Mouse (Mus musculus): ENCODE measurements around the gene 1110004F10Rik. TPM values are rescaled to one million over a fixed set of nuclear protein-coding genes. Genes with fewer than 3 reads are reported as not detected.

The 1110004F10Rik gene
- polyA plus RNA-seq, 1 experiment from 2014 or later = 342 TPM

DNA sequence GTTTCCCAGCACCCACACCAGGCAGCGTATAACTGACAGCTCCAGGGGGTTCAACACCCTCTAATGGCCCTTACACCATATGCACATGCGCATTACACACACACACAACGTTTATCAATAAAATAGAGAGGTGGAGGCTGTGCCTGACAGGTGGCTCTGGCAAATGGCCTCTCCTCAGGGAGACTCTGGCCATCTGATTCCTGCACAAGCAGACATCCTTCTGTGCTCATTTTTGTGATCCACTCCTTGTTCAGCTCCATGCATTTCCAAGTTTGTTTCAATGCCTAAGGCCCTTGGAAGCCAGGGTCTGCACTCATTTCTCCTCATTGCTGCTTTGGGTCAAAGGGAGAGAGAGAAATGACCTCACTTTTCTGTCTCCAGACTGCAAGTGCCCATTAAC, 71.5 kb downstream of the 1110004F10Rik start:
- H3K27me3 ChIP-seq = no peaks in the 10 kb centered on the region
- no peaks in the 10 kb centered on the region for H3K9me3 ChIP-seq
- H3K9ac ChIP-seq = no peak overlapping the region
- ATAC-seq (ENCODE audit: low FRiP score) = no peak
- peaks cover 16% of the 10 kb centered on the region for H3K36me3 ChIP-seq (replicated peaks)
- no peak overlapping the region for H3K4me3 ChIP-seq (replicated peaks)
- H3K4me1 ChIP-seq = no peaks in the 10 kb centered on the region
- no peak overlapping the region for H3K4me2 ChIP-seq
- no peak overlapping the region for H3K27ac ChIP-seq
- 84% methylated on average over 3 of the region's 3 CpGs for WGBS

DNA sequence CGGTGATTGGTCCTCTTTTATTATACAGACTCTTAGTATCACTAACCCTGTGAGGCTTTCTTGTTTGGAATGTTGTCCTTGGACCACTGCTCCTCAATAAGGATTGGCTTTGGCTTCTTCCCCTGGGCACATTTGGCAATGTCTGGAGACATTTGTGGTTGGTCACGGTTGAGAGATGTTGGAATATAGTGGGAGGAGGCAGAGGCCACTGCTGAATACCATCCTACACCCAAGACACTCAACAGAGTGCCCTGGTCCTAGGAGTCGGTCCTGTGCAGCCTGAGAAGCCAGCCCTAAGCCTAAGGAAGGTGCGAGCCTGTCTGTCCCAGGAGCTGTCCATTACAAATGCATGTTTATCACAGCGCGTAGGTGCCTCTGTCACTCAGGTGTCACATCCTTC, 72.3 kb downstream of the 1110004F10Rik start:
- no peaks in the 10 kb centered on the region for H3K4me1 ChIP-seq
- no peaks in the 10 kb centered on the region for H3K27me3 ChIP-seq
- no peak overlapping the region for H3K9ac ChIP-seq
- peaks cover 7% of the 10 kb centered on the region; the same call in 1 of the 2 replicates for H3K36me3 ChIP-seq (replicated peaks)
- H3K9me3 ChIP-seq = no peaks in the 10 kb centered on the region
- WGBS = 90% methylated on average over 6 of the region's 6 CpGs
- no peak overlapping the region for H3K4me2 ChIP-seq
- no peak for ATAC-seq (ENCODE audit: low FRiP score)
- no peak overlapping the region for H3K4me3 ChIP-seq (replicated peaks)
- no peak overlapping the region for H3K27ac ChIP-seq

DNA sequence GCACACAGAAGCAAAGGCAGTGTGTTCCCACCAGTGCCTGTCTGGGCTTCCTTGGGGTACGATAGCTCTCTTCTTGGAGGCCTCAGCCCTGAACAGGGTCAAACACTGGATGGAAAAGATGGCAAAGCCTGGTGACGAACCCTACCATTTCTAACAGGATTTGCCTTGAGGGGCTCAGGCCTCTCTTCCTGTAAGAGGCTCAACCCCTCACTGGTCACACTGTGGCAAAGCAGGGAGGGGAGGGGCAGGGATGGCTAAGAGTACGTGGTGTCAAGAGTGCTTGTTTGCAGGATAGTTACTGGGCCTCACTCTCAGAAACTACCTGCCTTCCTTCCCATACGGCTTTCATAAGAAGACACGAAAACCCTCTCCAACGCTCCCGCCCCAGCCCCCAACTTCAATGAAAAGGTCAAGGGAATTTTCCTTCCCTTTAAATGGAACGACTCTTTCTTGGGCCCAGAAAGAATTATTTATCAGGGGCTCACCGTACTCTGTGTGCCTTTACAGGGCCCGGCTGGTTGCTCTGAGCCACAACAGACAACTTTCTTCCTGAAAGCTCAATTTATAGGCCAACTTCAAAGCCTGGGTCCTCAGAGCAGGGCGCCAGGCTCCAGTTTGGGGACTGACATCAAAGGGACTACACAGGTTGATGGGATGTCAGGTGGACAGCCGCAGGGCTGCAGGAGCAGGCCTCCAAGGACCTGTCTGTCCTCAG, 76.2 kb downstream of the 1110004F10Rik start:
- Histone ChIP-seq H3K4me1 (peaks cover 4% of the 10 kb centered on the region; the same call in 1 of the 2 replicates), H3K9ac (no peak overlapping the region), H3K4me3 (replicated peaks) (no peak overlapping the region), H3K4me2 (no peak overlapping the region), H3K9me3 (no peaks in the 10 kb centered on the region), H3K36me3 (replicated peaks) (no peaks in the 10 kb centered on the region), H3K27me3 (no peaks in the 10 kb centered on the region), H3K27ac (no peak overlapping the region)
- ATAC-seq (ENCODE audit: low FRiP score) = no peak
- WGBS = 76% methylated on average over 12 of the region's 12 CpGs

DNA sequence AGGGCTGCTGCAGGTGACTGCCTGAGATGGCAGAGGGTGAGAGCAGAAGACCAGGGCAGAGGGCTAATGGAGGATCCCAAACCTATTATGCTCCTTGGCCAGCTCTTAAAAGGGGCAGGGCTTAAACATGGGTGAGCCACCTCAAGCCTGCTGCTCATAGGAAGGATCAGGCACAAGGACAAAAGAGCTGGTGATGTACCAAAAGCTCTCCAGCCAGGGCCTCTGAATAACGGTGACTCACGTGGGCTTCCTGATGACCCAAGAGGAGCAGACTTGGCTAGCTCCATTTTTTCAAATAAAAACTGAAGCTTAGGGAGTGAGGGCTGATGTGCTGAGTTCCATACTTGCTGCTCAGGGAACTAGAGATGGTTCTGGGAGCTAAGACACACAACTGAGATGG, 76.8 kb downstream of the 1110004F10Rik start:
- no peaks in the 10 kb centered on the region for H3K27me3 ChIP-seq
- WGBS = 70% methylated on average over 2 of the region's 2 CpGs
- H3K36me3 ChIP-seq (replicated peaks) = no peaks in the 10 kb centered on the region
- no peak overlapping the region for H3K4me2 ChIP-seq
- H3K9ac ChIP-seq = no peak overlapping the region
- H3K4me3 ChIP-seq (replicated peaks) = no peak overlapping the region
- H3K27ac ChIP-seq = no peak overlapping the region
- no peaks in the 10 kb centered on the region for H3K9me3 ChIP-seq
- peaks cover 8% of the 10 kb centered on the region for H3K4me1 ChIP-seq
- ATAC-seq (ENCODE audit: low FRiP score) = no peak

DNA sequence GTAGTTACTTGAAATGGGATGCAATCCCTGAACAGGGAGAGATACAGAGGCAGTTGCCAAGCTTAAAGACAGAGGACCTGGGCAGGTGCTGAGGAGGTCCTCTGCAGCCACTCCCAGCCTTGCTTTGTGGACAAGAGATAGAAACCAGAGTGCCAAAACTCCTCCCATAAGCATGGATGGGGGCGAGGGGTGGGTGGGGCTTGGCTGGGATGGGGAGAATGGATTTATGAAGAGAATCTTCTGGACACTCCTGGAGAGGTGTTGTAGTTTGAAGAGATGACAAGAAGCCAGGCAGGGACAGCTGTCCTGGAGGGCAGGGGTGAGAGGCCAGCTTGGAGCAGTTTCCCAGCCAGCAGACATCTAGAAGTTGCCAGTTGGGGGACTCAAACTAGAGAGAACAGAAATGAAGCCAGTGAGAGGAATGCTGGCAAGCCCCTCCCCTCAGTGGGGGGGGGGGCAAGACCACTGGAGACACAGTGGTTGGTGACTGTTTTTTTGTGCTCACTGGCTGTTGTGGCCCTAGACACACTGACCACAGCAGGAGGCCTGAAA, 80.2 kb downstream of the 1110004F10Rik start:
- H3K9me3 ChIP-seq = no peaks in the 10 kb centered on the region
- 68% methylated on average over 1 of the region's 1 CpGs for WGBS
- peaks cover 36% of the 10 kb centered on the region for H3K4me1 ChIP-seq
- no peak overlapping the region for H3K4me3 ChIP-seq (replicated peaks)
- H3K36me3 ChIP-seq (replicated peaks) = 0 out of 2 replicates have a peak, but pooled peaks cover 5% of the 10 kb centered on the region
- no peak for ATAC-seq (ENCODE audit: low FRiP score)
- H3K27ac ChIP-seq = no peak overlapping the region
- H3K9ac ChIP-seq = no peak overlapping the region
- no peak overlapping the region for H3K4me2 ChIP-seq
- no peaks in the 10 kb centered on the region for H3K27me3 ChIP-seq

DNA sequence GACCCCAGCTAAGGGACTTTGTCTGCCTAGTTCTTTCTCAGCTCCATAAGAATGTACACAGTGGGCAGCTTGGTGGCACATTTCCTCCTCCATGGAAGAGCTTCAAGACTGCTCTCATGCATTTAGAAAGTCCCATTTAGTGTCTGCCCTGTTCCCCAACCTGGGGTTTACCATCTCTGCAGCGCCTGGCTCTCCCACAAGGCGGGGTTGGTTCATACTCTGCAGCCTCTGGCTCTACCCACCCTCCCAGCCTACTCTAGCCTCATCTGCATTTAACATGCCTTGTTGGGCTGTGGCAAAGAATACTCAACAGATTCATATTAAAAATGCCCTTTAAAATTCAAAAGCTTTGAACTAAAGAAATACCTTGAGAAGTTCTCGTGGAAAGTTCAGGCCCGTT, 81.5 kb downstream of the 1110004F10Rik start:
- Histone ChIP-seq H3K27ac (peak overlapping the region; percentile 50; the same call in 1 of the 2 replicates), H3K9me3 (no peaks in the 10 kb centered on the region), H3K36me3 (replicated peaks) (peaks cover 10% of the 10 kb centered on the region; the same call in 1 of the 2 replicates), H3K4me3 (replicated peaks) (no peak overlapping the region), H3K9ac (no peak overlapping the region), H3K4me2 (no peak overlapping the region), H3K4me1 (peaks cover 36% of the 10 kb centered on the region), H3K27me3 (no peaks in the 10 kb centered on the region)
- WGBS = 53% methylated on average over 4 of the region's 4 CpGs
- ATAC-seq (ENCODE audit: low FRiP score) = no peak

DNA sequence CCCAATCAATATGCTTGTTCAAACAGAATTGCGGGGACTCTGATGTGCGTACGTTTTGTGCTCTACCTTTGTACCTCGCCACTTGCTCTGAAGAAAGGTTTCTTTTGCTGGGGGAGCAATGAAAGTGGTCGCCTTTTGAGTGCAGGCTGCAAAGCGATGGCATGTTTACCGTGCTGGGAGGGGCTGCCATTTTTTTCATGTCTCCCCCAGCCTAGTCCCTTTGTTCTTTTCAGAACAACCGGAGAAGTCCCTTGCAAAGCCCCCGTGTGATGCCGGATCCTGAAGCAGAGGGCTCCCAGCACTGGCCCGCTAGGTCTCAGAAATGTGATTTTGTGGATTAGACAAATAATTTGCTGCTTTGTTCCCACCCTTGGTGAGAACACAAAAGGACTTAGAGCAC, 82.0 kb downstream of the 1110004F10Rik start:
- H3K9ac ChIP-seq = no peak overlapping the region
- WGBS = 11% methylated on average over 11 of the region's 11 CpGs
- peaks cover 10% of the 10 kb centered on the region; the same call in 1 of the 2 replicates for H3K36me3 ChIP-seq (replicated peaks)
- no peaks in the 10 kb centered on the region for H3K9me3 ChIP-seq
- H3K4me2 ChIP-seq = no peak overlapping the region
- no peak overlapping the region for H3K4me3 ChIP-seq (replicated peaks)
- no peaks in the 10 kb centered on the region for H3K27me3 ChIP-seq
- peak overlapping the region; percentile 50 for H3K27ac ChIP-seq
- peaks cover 36% of the 10 kb centered on the region for H3K4me1 ChIP-seq
- no peak for ATAC-seq (ENCODE audit: low FRiP score)

DNA sequence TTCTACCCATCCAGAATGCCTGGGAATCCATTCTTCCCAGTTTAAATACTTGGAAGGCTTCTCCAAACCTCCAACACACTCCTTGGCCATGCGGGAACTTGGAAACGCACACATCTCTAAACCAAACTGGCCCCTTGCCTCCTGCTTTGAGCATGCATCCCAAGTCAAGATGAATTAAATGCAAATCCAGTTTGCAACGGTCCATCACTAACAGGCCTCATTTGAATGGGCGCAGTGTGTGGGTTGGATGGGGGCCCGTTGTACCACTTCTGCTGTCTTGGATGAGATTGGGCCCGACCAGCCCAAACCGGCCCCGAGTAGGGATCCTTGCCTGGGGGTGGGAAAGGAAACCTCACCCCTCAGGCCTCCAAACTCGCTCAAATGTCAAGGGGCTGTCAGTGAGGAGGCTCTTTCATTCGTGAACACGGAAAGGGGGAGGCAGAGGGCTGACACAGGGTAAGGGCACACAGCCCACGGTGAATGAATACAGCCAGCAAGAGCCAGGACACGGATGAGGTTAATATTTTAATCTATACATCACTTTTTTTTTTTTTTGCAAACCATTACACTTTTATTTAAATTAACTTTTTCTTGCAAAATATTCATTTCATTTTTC, 83.9 kb downstream of the 1110004F10Rik start:
- Histone ChIP-seq H3K27ac (no peak overlapping the region), H3K9ac (no peak overlapping the region), H3K9me3 (no peaks in the 10 kb centered on the region), H3K4me3 (replicated peaks) (no peak overlapping the region), H3K36me3 (replicated peaks) (peaks cover 19% of the 10 kb centered on the region; the same call in 1 of the 2 replicates), H3K27me3 (no peaks in the 10 kb centered on the region), H3K4me2 (no peak overlapping the region), H3K4me1 (peaks cover 36% of the 10 kb centered on the region)
- 54% methylated on average over 13 of the region's 13 CpGs for WGBS
- no peak for ATAC-seq (ENCODE audit: low FRiP score)

DNA sequence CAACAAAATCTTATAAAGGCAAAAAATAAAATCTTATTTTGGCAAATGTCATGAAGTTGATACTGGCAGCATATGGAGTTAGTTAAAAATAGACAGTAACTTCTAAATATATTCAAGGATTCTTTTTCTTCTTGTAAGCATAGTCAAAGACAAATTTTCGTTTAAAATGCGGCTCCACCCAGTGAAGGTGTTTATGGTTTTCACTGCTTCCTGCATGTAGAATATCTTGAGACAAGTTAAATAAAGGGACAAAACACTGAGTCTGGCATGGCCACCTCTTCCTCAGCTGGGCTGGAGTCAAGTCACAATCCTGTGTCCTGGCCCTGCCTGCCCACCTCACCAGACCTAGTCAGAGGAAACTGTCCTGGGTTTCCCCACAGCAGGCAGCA, 84.4 kb downstream of the 1110004F10Rik start:
- peaks cover 24% of the 10 kb centered on the region; the same call in 1 of the 2 replicates for H3K36me3 ChIP-seq (replicated peaks)
- 86% methylated on average over 2 of the region's 2 CpGs for WGBS
- no peak overlapping the region for H3K4me2 ChIP-seq
- no peaks in the 10 kb centered on the region for H3K9me3 ChIP-seq
- peaks cover 36% of the 10 kb centered on the region for H3K4me1 ChIP-seq
- no peak for ATAC-seq (ENCODE audit: low FRiP score)
- no peak overlapping the region for H3K4me3 ChIP-seq (replicated peaks)
- no peaks in the 10 kb centered on the region for H3K27me3 ChIP-seq
- no peak overlapping the region for H3K9ac ChIP-seq
- H3K27ac ChIP-seq = no peak overlapping the region

DNA sequence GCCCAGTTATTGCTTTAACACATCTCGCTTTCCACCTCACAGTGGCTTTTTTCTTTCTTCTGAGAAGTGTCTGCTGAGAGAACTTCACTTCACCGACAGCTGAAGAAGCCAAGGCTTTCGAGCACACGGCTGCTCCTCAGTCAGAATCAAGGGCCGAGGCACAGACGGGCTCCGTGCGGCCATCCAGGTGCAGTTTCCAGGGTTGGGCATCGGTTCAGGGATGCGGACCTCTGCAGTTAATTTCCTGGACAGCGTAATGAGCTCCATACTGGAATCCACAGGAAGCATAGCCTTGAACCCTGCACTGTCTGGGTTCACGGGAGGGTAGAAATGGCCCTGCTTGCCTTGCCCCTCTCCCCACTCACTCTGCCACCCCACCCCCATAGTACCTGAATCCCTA, 84.9 kb downstream of the 1110004F10Rik start:
- H3K9ac ChIP-seq = no peak overlapping the region
- no peak overlapping the region for H3K4me3 ChIP-seq (replicated peaks)
- no peaks in the 10 kb centered on the region for H3K9me3 ChIP-seq
- ATAC-seq (ENCODE audit: low FRiP score) = no peak
- no peak overlapping the region for H3K27ac ChIP-seq
- H3K4me2 ChIP-seq = no peak overlapping the region
- peaks cover 28% of the 10 kb centered on the region; the same call in 1 of the 2 replicates for H3K36me3 ChIP-seq (replicated peaks)
- WGBS = 89% methylated on average over 12 of the region's 12 CpGs
- H3K27me3 ChIP-seq = no peaks in the 10 kb centered on the region
- peaks cover 36% of the 10 kb centered on the region for H3K4me1 ChIP-seq

DNA sequence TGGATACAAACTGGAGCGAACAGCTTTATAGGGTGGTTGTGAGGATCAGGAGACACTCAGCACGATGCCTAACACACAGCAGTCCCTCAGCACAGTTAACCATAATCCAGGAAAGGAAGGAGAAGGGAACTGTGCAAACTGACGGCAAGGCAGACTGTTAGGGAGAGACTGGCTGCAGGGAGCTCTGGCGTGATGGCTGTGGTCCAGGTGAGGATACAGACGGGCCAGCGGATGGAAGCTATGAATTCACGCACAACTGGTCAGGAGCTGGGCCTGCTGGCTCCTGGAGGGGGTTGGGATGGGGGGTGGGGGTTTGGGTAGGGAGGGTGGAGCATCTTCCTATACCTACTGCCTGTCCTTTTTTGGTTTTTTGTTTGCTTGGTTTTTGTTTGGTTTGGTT, 86.5 kb downstream of the 1110004F10Rik start:
- 86% methylated on average over 7 of the region's 7 CpGs for WGBS
- ATAC-seq (ENCODE audit: low FRiP score) = no peak
- no peak overlapping the region for H3K27ac ChIP-seq
- H3K9ac ChIP-seq = no peak overlapping the region
- H3K4me1 ChIP-seq = peaks cover 31% of the 10 kb centered on the region
- H3K4me2 ChIP-seq = no peak overlapping the region
- H3K27me3 ChIP-seq = no peaks in the 10 kb centered on the region
- H3K4me3 ChIP-seq (replicated peaks) = no peak overlapping the region
- H3K9me3 ChIP-seq = no peaks in the 10 kb centered on the region
- H3K36me3 ChIP-seq (replicated peaks) = peaks cover 34% of the 10 kb centered on the region; the same call in 1 of the 2 replicates

DNA sequence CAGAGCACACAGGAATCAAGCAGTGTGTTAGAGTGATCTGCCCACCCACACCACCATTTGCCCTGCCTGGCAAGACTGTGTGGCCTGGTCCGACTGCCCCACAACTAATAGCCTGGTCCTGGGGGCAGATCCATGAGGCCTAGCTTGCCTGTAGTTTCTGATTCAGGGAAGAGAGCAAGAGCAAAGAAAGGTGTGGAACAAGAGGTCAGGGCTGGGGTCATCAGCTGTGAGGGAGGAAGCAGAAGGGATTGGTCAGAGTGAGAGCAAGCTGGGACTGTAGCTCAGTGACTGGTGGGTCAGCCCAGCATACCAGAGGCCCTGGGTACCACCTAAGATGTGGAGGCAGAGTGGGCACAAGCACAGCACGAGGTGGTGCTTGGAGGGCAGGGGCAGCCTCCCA, 87.9 kb downstream of the 1110004F10Rik start:
- Histone ChIP-seq H3K4me1 (peaks cover 24% of the 10 kb centered on the region), H3K27me3 (no peaks in the 10 kb centered on the region), H3K27ac (no peak overlapping the region), H3K36me3 (replicated peaks) (peaks cover 34% of the 10 kb centered on the region; the same call in 1 of the 2 replicates), H3K9ac (no peak overlapping the region), H3K4me2 (no peak overlapping the region), H3K4me3 (replicated peaks) (no peak overlapping the region), H3K9me3 (no peaks in the 10 kb centered on the region)
- no peak for ATAC-seq (ENCODE audit: low FRiP score)
- 95% methylated on average over 2 of the region's 2 CpGs for whole genome bisulfite sequencing
